Mouse (Mus musculus): ENCODE measurements at regions not wholly inside any gene's neighbourhood (a gene's known extent, or its start where the extent isn't known, plus 50 kb on each side); places are given as distances from the start of the nearest gene placed in this dataset.

DNA sequence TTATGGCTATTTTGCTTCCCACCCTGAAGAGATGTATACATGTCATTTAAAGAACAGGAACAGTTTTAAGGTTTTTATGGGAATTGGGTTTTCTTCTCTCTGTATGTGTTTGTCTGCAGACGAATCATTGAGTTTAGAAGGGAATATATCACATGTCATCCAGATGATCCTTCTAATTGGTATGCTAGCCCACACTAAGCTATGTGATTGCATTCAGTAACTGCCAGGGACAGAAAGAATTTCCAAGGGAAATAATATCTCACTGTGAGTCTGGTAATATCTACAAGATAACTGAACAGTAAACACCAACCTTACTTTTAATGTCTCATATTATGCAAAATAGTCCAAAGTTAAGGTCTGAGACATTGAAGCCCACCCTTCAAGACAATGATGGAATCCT, 698.0 kb downstream of the Nedd1 start:
- H3K4me3 ChIP-seq (ENCODE audit: insufficient read depth, low read length) = no peak overlapping the region
- TF ChIP-seq POLR2A (IDR thresholded peaks at IDR 0.05; ENCODE audit: low read depth, low read length) (no peak), CTCF (IDR thresholded peaks at IDR 0.05; ENCODE audit: borderline replicate concordance, insufficient read depth, low read length) (no peak)
- no peaks in the 10 kb centered on the region for H3K4me1 ChIP-seq (ENCODE audit: control insufficient read depth, insufficient read depth, low read length)
- H3K27ac ChIP-seq (ENCODE audit: insufficient read depth, low read length) = no peak overlapping the region

DNA sequence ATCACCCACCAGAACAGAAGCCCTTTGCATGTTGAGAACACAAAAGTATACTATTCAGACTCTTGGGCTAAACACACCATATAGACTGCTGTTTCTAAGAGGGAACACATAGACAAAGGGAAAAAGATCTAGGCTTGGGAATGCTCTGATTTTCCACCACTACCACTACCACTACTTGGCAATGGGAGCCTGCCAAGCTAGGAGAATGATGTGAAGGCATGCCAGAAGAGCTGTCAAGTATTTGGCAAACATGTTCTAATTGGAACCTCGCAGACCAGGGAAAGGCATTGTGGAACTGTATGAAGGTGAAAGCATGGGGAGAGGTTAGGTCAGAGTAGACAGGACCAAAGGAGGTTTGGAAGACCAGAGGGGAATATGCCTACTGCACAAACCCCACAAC, 701.2 kb downstream of the Nedd1 start:
- H3K27ac ChIP-seq (ENCODE audit: insufficient read depth, low read length) = no peak overlapping the region
- no peak for TF ChIP-seq CTCF (IDR thresholded peaks at IDR 0.05; ENCODE audit: borderline replicate concordance, insufficient read depth, low read length)
- no peak for TF ChIP-seq POLR2A (IDR thresholded peaks at IDR 0.05; ENCODE audit: low read depth, low read length)
- H3K4me3 ChIP-seq (ENCODE audit: insufficient read depth, low read length) = no peak overlapping the region
- H3K4me1 ChIP-seq (ENCODE audit: control insufficient read depth, insufficient read depth, low read length) = no peaks in the 10 kb centered on the region

DNA sequence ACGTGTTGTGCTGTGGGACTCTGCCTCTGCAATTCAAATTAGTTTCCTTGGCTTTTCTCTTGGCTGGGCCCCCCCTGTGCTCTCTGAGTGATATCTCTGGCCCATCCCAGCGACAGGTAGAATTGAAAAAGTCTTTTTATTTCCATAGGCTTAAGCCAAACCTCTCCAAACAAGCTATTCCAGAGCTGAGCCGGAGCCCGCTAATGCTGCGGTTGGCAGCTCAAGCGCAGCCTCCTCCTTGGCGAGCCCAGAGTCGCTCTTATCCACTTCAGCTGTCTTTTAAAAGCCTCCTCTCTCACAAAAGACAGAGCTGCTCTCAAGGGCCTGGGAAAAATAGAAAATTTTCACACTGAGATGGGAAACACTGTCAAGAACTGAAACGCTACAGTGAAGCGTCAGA, 712.7 kb downstream of the Nedd1 start:
- Histone ChIP-seq H3K4me1 (ENCODE audit: control insufficient read depth, insufficient read depth, low read length) (no peaks in the 10 kb centered on the region), H3K4me3 (ENCODE audit: insufficient read depth, low read length) (no peak overlapping the region)

DNA sequence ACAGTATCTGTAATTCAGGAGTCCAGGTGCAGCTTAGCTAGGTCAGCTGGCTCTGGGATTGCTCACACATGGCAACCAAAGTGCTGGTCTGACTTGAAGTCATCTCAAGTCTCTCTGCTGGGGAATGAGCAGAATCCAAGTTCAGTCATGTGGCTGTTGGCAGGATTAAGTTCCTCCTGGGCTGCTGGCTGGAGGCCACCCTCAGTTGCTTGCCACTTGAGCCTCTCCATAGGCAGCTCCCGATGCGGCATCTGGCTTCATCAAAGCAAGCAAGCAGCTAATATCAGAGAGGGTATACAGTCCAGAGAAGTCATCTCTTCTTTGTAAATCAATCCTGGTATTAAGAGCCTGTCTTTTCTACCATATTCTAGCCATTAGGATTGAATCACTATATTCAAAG, 714.3 kb downstream of the Nedd1 start:
- no peak overlapping the region for H3K27ac ChIP-seq (ENCODE audit: insufficient read depth, low read length)
- no peak overlapping the region for H3K4me3 ChIP-seq (ENCODE audit: insufficient read depth, low read length)
- H3K4me1 ChIP-seq (ENCODE audit: control insufficient read depth, insufficient read depth, low read length) = no peaks in the 10 kb centered on the region
- TF ChIP-seq POLR2A (IDR thresholded peaks at IDR 0.05; ENCODE audit: low read depth, low read length) (no peak), CTCF (IDR thresholded peaks at IDR 0.05; ENCODE audit: borderline replicate concordance, insufficient read depth, low read length) (no peak)

More for the DNA sequence above, 712.7 kb downstream of the Nedd1 start:
- no peak overlapping the region for H3K27ac ChIP-seq (ENCODE audit: insufficient read depth, low read length)
- no peak for TF ChIP-seq POLR2A (IDR thresholded peaks at IDR 0.05; ENCODE audit: low read depth, low read length)

DNA sequence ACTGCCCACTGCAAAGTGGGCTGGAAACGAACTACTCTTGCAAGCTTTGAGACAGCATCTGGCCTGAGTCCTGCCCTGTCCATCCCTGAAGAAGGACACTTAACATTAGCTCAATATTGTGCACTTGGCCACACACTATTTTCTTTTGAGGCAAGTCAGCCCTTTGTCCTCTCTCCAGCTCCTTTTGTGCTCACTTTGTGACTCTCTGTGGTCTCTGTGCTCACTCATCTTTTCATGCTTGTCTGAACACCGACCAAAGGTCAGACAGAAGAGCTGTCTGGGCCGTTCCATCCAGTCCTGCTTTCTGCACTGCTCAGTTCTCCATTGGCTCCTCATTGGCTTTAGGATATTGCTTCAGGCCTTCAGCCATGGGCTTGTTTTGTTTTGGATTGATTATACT, 715.8 kb downstream of the Nedd1 start:
- no peak overlapping the region for H3K4me3 ChIP-seq (ENCODE audit: insufficient read depth, low read length)
- H3K4me1 ChIP-seq (ENCODE audit: control insufficient read depth, insufficient read depth, low read length) = peaks cover 2% of the 10 kb centered on the region
- TF ChIP-seq CTCF (IDR thresholded peaks at IDR 0.05; ENCODE audit: borderline replicate concordance, insufficient read depth, low read length) (no peak), POLR2A (IDR thresholded peaks at IDR 0.05; ENCODE audit: low read depth, low read length) (no peak)
- H3K27ac ChIP-seq (ENCODE audit: insufficient read depth, low read length) = no peak overlapping the region

DNA sequence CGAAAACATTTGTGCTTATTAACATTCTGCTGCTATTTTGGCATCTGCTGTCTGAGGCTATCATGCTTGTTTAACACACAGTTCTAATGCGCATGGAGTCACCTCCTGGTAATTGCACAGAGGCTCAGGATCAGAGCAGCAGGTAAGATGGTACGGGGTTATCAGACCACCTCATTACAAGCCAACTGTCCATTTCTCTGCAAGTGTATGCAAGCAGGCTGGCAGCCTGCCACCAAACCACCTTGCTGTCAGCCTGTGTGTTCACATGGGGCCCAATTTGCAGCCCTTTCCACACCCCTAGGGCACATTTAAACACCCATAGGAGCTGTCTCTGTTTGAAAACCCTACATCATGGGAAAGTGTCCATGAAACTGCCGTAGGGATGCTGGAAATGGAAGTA, 731.2 kb downstream of the Nedd1 start:
- no peak for TF ChIP-seq CTCF (IDR thresholded peaks at IDR 0.05; ENCODE audit: borderline replicate concordance, insufficient read depth, low read length)
- TF ChIP-seq POLR2A (IDR thresholded peaks at IDR 0.05; ENCODE audit: low read depth, low read length) = no peak
- no peak overlapping the region for H3K27ac ChIP-seq (ENCODE audit: insufficient read depth, low read length)
- no peak overlapping the region for H3K4me3 ChIP-seq (ENCODE audit: insufficient read depth, low read length)
- H3K4me1 ChIP-seq (ENCODE audit: control insufficient read depth, insufficient read depth, low read length) = peaks cover 2% of the 10 kb centered on the region; the same call in 1 of the 2 replicates

DNA sequence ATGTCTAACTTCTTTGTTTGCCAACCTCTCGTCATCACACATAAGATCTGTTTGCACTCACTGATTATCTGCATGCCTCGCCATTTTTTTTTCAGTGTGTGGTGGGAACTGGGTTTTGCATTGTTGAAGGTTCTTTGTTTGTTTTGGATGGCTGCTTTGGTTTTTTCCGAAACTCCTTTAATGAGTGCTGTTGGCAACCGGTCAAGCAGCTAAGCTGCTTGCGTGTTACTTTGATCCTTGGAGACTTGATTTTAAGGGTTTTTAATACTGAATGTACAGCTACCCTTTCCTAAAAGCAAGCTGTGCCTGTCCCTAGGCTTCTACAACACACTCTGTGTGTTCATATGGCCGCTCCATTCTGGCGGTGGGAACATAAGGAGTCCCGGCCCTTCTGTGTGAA, 733.9 kb downstream of the Nedd1 start:
- peaks cover 2% of the 10 kb centered on the region; the same call in 1 of the 2 replicates for H3K4me1 ChIP-seq (ENCODE audit: control insufficient read depth, insufficient read depth, low read length)
- H3K27ac ChIP-seq (ENCODE audit: insufficient read depth, low read length) = peak overlapping the region; percentile 26; the same call in 1 of the 2 replicates
- no peak overlapping the region for H3K4me3 ChIP-seq (ENCODE audit: insufficient read depth, low read length)
- TF ChIP-seq POLR2A (IDR thresholded peaks at IDR 0.05; ENCODE audit: low read depth, low read length) (no peak), CTCF (IDR thresholded peaks at IDR 0.05; ENCODE audit: borderline replicate concordance, insufficient read depth, low read length) (no peak)

DNA sequence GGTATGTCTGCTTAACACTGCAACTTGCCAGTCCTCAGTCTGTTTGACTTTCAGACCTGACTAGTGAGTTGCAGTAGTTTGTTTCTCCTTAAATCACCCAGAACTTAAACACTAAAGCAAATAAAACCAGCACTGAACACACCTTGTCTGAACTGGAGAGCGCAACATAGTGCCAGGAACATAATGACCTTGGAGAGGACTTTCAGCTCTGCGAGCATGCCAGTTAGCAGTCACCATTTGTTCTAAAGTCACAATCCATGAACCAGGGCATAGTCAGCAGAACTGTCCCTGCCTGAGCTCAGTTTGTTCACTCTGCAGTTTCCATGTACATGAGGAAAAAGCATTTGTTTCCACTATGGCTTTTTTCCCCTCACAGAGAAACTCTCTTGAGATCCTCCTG, 742.4 kb downstream of the Nedd1 start:
- no peak overlapping the region for H3K27ac ChIP-seq (ENCODE audit: insufficient read depth, low read length)
- no peak for TF ChIP-seq CTCF (IDR thresholded peaks at IDR 0.05; ENCODE audit: borderline replicate concordance, insufficient read depth, low read length)
- TF ChIP-seq POLR2A (IDR thresholded peaks at IDR 0.05; ENCODE audit: low read depth, low read length) = no peak
- H3K4me3 ChIP-seq (ENCODE audit: insufficient read depth, low read length) = no peak overlapping the region
- no peaks in the 10 kb centered on the region for H3K4me1 ChIP-seq (ENCODE audit: control insufficient read depth, insufficient read depth, low read length)

DNA sequence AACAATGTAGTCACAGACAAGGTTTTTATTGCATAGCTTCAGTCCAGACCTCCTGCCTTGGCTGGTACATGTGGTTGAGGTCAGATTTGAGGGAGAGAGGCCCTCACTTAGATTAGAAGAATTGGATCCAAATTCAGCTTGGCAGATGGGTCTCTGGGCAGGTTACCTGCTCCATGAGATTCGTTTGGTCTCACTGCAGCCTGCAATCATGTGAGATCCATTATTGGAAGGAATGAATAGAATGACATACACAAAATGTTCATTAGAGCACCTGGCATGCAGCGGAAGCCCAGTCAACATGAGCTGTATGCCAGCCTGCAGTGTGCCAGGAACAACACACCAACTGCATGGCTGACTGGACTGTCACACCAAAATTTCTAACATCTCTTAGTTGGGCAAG, 750.3 kb downstream of the Nedd1 start:
- TF ChIP-seq CTCF (IDR thresholded peaks at IDR 0.05; ENCODE audit: borderline replicate concordance, insufficient read depth, low read length) (no peak), POLR2A (IDR thresholded peaks at IDR 0.05; ENCODE audit: low read depth, low read length) (no peak)
- no peaks in the 10 kb centered on the region for H3K4me1 ChIP-seq (ENCODE audit: control insufficient read depth, insufficient read depth, low read length)
- H3K27ac ChIP-seq (ENCODE audit: insufficient read depth, low read length) = no peak overlapping the region
- no peak overlapping the region for H3K4me3 ChIP-seq (ENCODE audit: insufficient read depth, low read length)

DNA sequence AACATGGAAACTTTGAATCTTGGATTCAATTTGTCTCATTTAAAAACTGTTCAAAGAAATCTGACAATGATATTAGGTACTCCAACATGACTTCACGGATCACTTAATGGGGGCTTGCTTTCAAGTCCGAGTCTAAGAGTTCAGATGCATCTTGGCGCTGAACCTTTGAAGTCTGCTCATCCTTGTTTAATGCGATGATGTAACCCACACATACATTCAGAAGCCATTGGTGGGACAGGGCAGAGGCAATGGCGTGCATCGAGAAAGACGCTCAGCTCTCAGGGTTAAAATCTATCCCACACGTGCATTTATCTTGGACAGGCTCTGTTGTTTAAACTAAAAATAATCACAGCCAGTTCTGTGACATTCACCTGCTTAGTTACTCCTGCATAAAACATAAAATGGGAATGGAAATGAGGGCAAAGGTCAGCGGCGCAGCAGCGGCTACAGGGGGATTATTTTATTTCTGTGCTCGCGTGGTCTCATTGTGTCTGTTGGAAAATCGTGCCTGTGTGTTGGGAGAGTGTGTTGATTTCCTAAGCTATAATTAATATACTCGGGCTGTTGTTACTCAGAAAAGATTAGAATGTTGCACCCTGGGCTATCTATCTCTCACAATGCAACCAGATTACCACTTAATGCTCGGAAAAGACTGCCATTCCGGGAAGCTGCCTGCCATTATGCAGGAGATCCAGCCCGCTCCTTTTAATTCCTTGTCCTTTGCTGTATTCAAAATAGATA, 754.5 kb downstream of the Nedd1 start:
- no peaks in the 10 kb centered on the region for H3K4me1 ChIP-seq (ENCODE audit: control insufficient read depth, insufficient read depth, low read length)
- TF ChIP-seq CTCF (IDR thresholded peaks at IDR 0.05; ENCODE audit: borderline replicate concordance, insufficient read depth, low read length) (no peak), POLR2A (IDR thresholded peaks at IDR 0.05; ENCODE audit: low read depth, low read length) (no peak)
- H3K4me3 ChIP-seq (ENCODE audit: insufficient read depth, low read length) = no peak overlapping the region
- no peak overlapping the region for H3K27ac ChIP-seq (ENCODE audit: insufficient read depth, low read length)
